Mouse (Mus musculus): ENCODE measurements around the gene Ngb. TPM values are rescaled to one million over a fixed set of nuclear protein-coding genes. Genes with fewer than 3 reads are reported as not detected.

The Ngb gene
- polyA plus RNA-seq, 1 experiment from 2014 or later, result 1.2 TPM

Other genes with a start within 250 kb of the Ngb start
- gene Irf2bpl, start 217.7 kb downstream of the Ngb start, polyA plus RNA-seq (2015; fragmentation: Nextera tagmentation; extraction: Ambion mirVana), result 8.2 and 10.9 TPM in 2 replicates
- 7.9 and 9.5 TPM in 2 replicates for gene Cipc, start 155.5 kb downstream of the Ngb start, polyA plus RNA-seq (2015; fragmentation: Nextera tagmentation; extraction: Ambion mirVana)
- 0.23 and 0.28 TPM in 2 replicates for gene Zdhhc22, start 112.1 kb downstream of the Ngb start, polyA plus RNA-seq (2015; fragmentation: Nextera tagmentation; extraction: Ambion mirVana)
- gene Tmem63c, start 81.2 kb downstream of the Ngb start, polyA plus RNA-seq (2015; fragmentation: Nextera tagmentation; extraction: Ambion mirVana), result 0.60 and 0.92 TPM in 2 replicates
- 60.4 and 61.2 TPM in 2 replicates for gene Gstz1, start 44.6 kb upstream of the Ngb start, polyA plus RNA-seq (2015; fragmentation: Nextera tagmentation; extraction: Ambion mirVana)
- gene Pomt2, start 45.4 kb upstream of the Ngb start, polyA plus RNA-seq (2015; fragmentation: Nextera tagmentation; extraction: Ambion mirVana), result 11.7 TPM in 2 replicates
- 0.69 and 1.3 TPM in 2 replicates for gene Samd15, start 97.2 kb upstream of the Ngb start, polyA plus RNA-seq (2015; fragmentation: Nextera tagmentation; extraction: Ambion mirVana)
- gene Tmed8, start 97.9 kb upstream of the Ngb start, polyA plus RNA-seq (2015; fragmentation: Nextera tagmentation; extraction: Ambion mirVana), result 0.95 and 1.4 TPM in 2 replicates
- gene Noxred1, start 136.2 kb upstream of the Ngb start, polyA plus RNA-seq (2015; fragmentation: Nextera tagmentation; extraction: Ambion mirVana), result 0.45 and 0.49 TPM in 2 replicates
- 40.8 and 42.4 TPM in 2 replicates for gene Vipas39, start 163.7 kb upstream of the Ngb start, polyA plus RNA-seq (2015; fragmentation: Nextera tagmentation; extraction: Ambion mirVana)
- gene Ahsa1, start 163.9 kb upstream of the Ngb start, polyA plus RNA-seq (2015; fragmentation: Nextera tagmentation; extraction: Ambion mirVana), result 196 and 225 TPM in 2 replicates
- gene Ism2, start 197.2 kb upstream of the Ngb start, polyA plus RNA-seq (2015; fragmentation: Nextera tagmentation; extraction: Ambion mirVana), result 0.27 and 0.49 TPM in 2 replicates

All from intestine, embryonic 16.5 days (tissue).